Mouse (Mus musculus) ES-E14 (cell line): ENCODE results near the gene Prkaca. TPM values are rescaled to one million over a fixed set of nuclear protein-coding genes. Genes with fewer than 3 reads are reported as not detected.
A peak's percentile ranks its signal among the peaks of the same experiment; 100 is the strongest.

ENCODE experiments used
- DNase-seq: peaks from one replicate; pipeline ENCODE4 v3.0.0-alpha.2; 2013; ENCODE audit warnings: low read depth, low spot score
- H3K27ac ChIP-seq: 2 replicates; pipeline ENCODE4 v1.5.1; 2012; ENCODE audit warnings: low read depth, mild to moderate bottlenecking, low read length, moderate library complexity, mixed read lengths; ENCODE audit not compliant: poor library complexity, insufficient read depth, severe bottlenecking
- H3K36me3 ChIP-seq: 2 replicates; pipeline ENCODE4 v1.6.1; 2012; ENCODE audit warnings: mild to moderate bottlenecking, low read length, moderate library complexity, mixed read lengths; ENCODE audit not compliant: control insufficient read depth, poor library complexity, insufficient read depth, severe bottlenecking
- H3K4me1 ChIP-seq, 2 experiments: fragments of 150-350 bp in 1 of 2; sonication (generic) in 1 of 2; 2 replicates each; pipeline ENCODE4 v1.6.1; 2012; ENCODE audit warnings: low read length in 2 of 2, mild to moderate bottlenecking in 1 of 2, mixed read lengths in 1 of 2; ENCODE audit not compliant: control insufficient read depth in 2 of 2, insufficient read depth in 2 of 2, poor library complexity in 1 of 2
- H3K4me3 ChIP-seq, 2 experiments: fragments of 150-350 bp in 1 of 2; sonication (generic) in 1 of 2; 2 replicates each; pipeline ENCODE4 v1.5.1; 2012; ENCODE audit warnings: low read length in 2 of 2, low read depth in 1 of 2, mild to moderate bottlenecking in 1 of 2, mixed read lengths in 1 of 2; ENCODE audit not compliant: insufficient read depth in 1 of 2, poor library complexity in 1 of 2, severe bottlenecking in 1 of 2
- H3K9ac ChIP-seq: 2 replicates; pipeline ENCODE4 v1.6.1; 2012; ENCODE audit warnings: low read depth, mild to moderate bottlenecking, low read length, mixed read lengths; ENCODE audit not compliant: poor library complexity, insufficient read depth, severe bottlenecking
- H3K9me3 ChIP-seq: fragments of 150-350 bp; sonication (generic); 2 replicates; pipeline ENCODE4 v1.6.1; 2012; ENCODE audit warnings: low read depth, mild to moderate bottlenecking, low read length; ENCODE audit not compliant: control insufficient read depth, insufficient read depth
- CHD2 ChIP-seq: IDR thresholded peaks from 2 replicates; pipeline ENCODE4 v1.6.1; 2014; ENCODE audit warnings: mild to moderate bottlenecking, low read depth, low read length, inconsistent platforms
- HCFC1 ChIP-seq: IDR thresholded peaks from 2 replicates; pipeline ENCODE4 v1.6.1; 2012; ENCODE audit warnings: low read length, inconsistent platforms, borderline replicate concordance; ENCODE audit not compliant: insufficient read depth
- MAFK ChIP-seq: IDR thresholded peaks from 2 replicates; pipeline ENCODE4 v1.6.1; 2014; ENCODE audit warnings: mild to moderate bottlenecking, low read depth, low read length, inconsistent platforms; ENCODE audit not compliant: insufficient read depth
- ZC3H11A ChIP-seq: IDR thresholded peaks from 2 replicates; pipeline ENCODE4 v1.6.1; 2012; ENCODE audit warnings: low read depth, mild to moderate bottlenecking, inconsistent platforms, low read length, borderline replicate concordance
- ZNF384 ChIP-seq: IDR thresholded peaks from 2 replicates; pipeline ENCODE4 v1.6.1; 2012; ENCODE audit warnings: low read depth, low read length, inconsistent platforms
- in situ Hi-C, 2 experiments: fragments of 600-800 bp; cut with MboI; formaldehyde crosslinking; loops; one replicate each; pipeline ENCODE4 v1.15.1; 2025; ENCODE audit warnings: low sequenced_read_pairs in 2 of 2, inconsistent platforms in 1 of 2; ENCODE audit not compliant: unreplicated experiment in 2 of 2
- total RNA-seq: library from RNA; depleted of rRNA; stranded (reverse); fragments of 300-350 nt; gene quantifications from 2 replicates; pipeline ENCODE4 v1.2.3, GENCODE M21; 2012

Gene Prkaca
- total RNA-seq, 1 experiment, result 31.4 TPM

DNA sequence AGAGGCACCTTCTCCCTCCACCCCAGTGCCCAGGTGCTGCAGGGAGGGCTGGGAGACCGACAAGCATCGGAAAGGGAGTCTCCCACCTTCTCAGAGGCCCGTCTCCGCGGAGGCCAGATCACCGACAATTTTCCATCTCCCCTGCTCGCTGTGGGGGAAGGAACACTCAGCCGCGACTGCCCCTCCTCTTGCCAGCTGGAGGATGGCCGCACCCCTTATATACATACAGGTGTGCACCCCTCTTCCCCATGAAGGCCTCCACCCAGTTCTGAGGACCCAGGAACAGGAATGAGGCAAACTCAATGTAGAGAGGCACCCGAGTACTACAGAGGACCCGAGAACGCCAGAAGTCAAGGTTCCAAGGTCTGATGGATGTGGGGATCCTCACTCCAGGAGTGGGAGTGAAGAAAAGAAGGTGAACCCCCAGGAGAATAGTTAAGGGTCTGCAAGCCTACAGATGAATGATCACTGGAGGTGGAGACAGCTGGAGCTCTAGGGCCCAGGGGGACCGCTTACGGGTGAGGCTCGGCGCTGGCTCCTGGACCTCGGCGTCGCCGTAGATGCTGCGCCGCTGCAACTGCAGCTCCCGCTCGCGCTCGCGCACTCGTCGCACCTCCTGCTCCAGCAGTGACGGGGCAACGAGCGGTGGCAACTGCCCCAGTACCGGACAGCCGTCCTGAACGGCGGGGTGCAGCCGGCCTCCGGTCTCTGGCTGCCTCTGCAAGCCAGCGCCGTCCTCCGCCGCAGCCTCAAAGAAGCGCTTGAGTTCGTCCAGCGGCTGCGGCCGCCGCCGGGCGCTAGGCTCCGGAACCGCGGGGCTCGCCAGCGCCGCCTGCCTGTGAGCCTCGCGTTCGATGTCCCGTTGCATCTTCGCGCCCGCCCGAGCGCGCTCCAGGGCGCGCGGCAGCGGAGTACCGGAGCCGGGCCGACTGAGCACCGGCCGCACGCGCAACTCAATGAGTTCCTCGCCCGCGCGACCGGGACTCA, 38.1 kb downstream of the Prkaca start:
- TF ChIP-seq MAFK, result no peak
- no peak for TF ChIP-seq CHD2
- TF ChIP-seq ZC3H11A, result no peak
- TF ChIP-seq HCFC1, result no peak
- TF ChIP-seq ZNF384, result no peak
- in situ Hi-C loops, result loop anchor here in 1 of 2 experiments (10.0 kb wide), 1 partner anchor 344 kb away; no protein-coding TSS in a partner anchor
- H3K9me3 ChIP-seq, result no peaks in the 10 kb centered on the region
- peak overlapping the region; percentile 68 for H3K9ac ChIP-seq
- H3K4me3 ChIP-seq, result peak overlapping the region; percentile 72 to 79
- H3K27ac ChIP-seq, result no peak overlapping the region
- no peak for DNase-seq
- H3K36me3 ChIP-seq, result no peaks in the 10 kb centered on the region
- peaks cover 6 to 7% of the 10 kb centered on the region in 2 experiments; a peak in 3 of 4 replicates for H3K4me1 ChIP-seq

DNA sequence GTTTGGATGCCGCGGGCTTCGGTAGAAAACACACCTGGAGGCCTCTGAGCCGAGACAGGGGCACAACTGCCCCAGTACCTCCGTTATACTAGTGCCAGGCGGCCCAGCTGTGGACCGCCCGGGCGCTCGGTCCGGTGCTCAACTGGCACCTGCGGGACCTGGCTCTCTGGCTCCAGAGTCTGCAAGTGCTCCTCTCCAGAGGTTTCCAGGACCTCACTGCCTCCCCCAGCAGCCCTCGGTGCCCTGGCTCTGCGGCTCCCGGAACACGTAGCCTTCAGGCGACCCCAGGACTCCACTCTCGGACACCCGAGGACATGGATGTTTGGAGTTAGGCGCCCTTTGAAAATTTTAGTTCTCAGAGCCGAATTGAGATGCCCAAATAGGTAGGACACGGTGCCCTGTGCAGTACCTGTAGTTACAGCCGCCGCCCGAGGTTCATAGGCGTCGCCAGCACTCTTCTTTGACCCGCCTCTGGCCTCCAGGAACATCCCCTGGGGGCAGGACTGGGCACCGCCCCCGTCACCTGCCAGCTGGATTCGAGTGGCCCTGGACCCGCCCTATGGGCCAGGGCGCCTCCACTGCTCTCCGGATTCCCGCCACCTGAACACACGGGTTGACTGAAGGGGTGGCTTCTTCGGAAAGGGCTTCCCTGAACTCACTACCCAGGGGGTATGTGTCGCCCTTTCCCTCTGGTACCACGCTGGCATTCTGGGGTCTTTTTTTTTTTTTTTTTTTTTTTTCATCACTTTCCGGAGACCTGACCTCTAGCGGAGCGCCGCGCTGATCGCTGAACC, 39.1 kb downstream of the Prkaca start, which contains the start of gene 2210011C24Rik:
TSS of gene 2210011C24Rik (minus strand) at position 467 of the 794 bp plus-strand sequence.
- no peak within 1 kb of the TSS for H3K27ac ChIP-seq
- in situ Hi-C loops, result loop anchor here in 1 of 2 experiments (10.0 kb wide), 1 partner anchor 343 kb away; no protein-coding TSS in a partner anchor
- DNase-seq, result no peak
- TF ChIP-seq MAFK, result no peak
- TF ChIP-seq ZNF384, result peak; percentile 89
- no peak for TF ChIP-seq CHD2
- TF ChIP-seq ZC3H11A, result no peak
- no peak for TF ChIP-seq HCFC1
- H3K36me3 ChIP-seq, result no peaks in the 10 kb centered on the region
- H3K9ac ChIP-seq, result peak within 1 kb of the TSS; percentile 68
- H3K4me1 ChIP-seq, result peaks cover 6 to 7% of the 10 kb centered on the region in 2 experiments; a peak in 3 of 4 replicates
- peak within 1 kb of the TSS; percentile 72 to 79 for H3K4me3 ChIP-seq
- no peaks in the 10 kb centered on the region for H3K9me3 ChIP-seq

DNA sequence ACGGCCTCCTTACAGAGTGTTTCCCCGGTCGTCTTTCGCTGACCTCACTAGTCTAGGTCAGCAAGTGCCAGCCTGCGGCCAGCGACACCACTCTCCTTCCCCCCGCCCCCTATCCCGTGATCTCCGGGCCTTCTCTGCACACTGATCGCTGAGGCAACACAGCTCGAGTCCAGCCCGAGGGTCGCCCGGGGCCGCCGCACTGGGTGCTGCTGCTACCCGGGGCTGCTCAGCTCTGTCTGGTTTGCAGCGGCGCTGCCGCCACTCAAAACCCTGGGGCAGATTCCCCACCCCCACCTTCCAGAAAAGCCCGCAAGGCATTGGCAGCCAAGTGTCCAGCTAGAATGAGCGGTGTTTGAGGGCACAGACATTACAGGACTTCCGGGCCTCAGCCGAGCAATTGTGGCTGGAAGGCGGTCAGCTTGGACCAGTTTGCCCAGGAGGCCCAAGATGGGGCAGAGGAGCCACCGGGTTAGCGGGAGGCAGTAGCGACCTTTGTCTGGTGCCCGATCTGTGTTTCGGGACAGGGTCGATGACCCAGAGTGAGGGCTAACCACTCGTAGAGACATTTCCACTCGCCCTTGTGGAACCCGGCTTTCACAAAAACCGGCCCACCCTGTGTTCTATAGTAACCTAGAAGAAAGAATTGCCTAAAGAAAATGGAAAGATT, 39.8 kb downstream of the Prkaca start:
- no peaks in the 10 kb centered on the region for H3K36me3 ChIP-seq
- no peak for DNase-seq
- H3K9me3 ChIP-seq, result no peaks in the 10 kb centered on the region
- in situ Hi-C loops, result loop anchor here in 1 of 2 experiments (10.0 kb wide), 1 partner anchor 342 kb away; no protein-coding TSS in a partner anchor
- TF ChIP-seq ZC3H11A (no peak), MAFK (no peak)
- H3K9ac ChIP-seq, result peak overlapping the region; percentile 63
- H3K27ac ChIP-seq, result no peak overlapping the region
- peak overlapping the region; percentile 72 to 79 for H3K4me3 ChIP-seq
- peaks cover 4 to 9% of the 10 kb centered on the region in 2 experiments; a peak in 3 of 4 replicates for H3K4me1 ChIP-seq

DNA sequence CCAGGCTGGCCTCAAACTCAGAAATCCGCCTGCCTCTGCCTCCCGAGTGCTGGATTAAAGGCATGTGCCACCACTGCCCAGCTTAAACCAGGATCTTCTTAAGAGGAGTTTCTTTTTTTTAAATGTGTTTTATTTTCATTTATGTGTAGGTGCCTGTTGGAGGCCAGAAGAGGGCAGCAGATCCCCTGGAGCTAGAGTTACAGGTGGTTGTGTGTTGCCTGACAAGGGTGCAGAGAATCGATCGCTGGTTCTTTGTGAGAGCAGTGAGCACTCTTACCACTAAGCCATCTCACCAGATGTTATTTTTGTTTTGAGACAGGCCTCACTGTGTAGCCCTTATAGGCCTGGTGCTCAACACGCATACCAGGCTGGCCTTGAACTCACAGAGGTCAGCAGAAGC, 43.0 kb downstream of the Prkaca start:
- in situ Hi-C loops, result loop anchor here in 1 of 2 experiments (10.0 kb wide), 1 partner anchor 339 kb away; no protein-coding TSS in a partner anchor

More for the DNA sequence above, 43.0 kb downstream of the Prkaca start:
- H3K36me3 ChIP-seq, result no peaks in the 10 kb centered on the region
- H3K4me1 ChIP-seq, result peaks cover 0 to 10% of the 10 kb centered on the region in 2 experiments; a peak in 3 of 4 replicates
- no peak overlapping the region for H3K4me3 ChIP-seq
- no peak overlapping the region for H3K9ac ChIP-seq
- no peak for DNase-seq
- no peak overlapping the region for H3K27ac ChIP-seq
- TF ChIP-seq ZC3H11A, result no peak
- TF ChIP-seq HCFC1, result no peak
- no peak for TF ChIP-seq CHD2
- no peak for TF ChIP-seq MAFK
- no peaks in the 10 kb centered on the region for H3K9me3 ChIP-seq
